Mouse (Mus musculus) 3134 (cell line): ENCODE measurements at regions not wholly inside any gene's neighbourhood (a gene's known extent, or its start where the extent isn't known, plus 50 kb on each side); places are given as distances from the start of the nearest gene placed in this dataset.
"Not testable (repeated sequence)": the region's sequence is repeated elsewhere in the genome, so short reads cannot be mapped to it uniquely, and the experiment has no call there.

Experiments
- DNase-seq: peaks from one replicate; pipeline ENCODE4 v3.0.0-alpha.2; 2011; ENCODE audit warnings: low spot score; ENCODE audit not compliant: insufficient read length; ENCODE audit errors: extremely low read depth

DNA sequence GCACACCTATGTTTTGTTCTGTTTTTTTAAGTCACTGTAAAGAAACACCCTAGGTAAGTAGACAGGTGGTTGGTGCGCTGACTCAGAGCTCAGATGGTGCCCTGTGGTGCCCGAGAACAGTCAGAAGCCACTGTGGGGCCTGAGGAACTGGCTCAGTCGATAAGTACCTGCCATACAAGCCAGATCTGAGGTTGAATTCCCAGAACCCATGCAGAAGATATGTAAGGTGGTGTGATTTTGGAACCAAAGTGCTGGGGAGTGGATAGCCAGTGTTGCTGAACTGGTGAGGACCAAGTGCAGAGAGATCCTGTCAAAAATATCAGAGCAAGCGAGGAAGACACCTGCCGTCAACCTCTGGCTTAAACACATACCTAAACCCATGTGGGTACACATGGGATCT is 65.4 kb downstream of the Chst1 start:
- DNase-seq: no peak

DNA sequence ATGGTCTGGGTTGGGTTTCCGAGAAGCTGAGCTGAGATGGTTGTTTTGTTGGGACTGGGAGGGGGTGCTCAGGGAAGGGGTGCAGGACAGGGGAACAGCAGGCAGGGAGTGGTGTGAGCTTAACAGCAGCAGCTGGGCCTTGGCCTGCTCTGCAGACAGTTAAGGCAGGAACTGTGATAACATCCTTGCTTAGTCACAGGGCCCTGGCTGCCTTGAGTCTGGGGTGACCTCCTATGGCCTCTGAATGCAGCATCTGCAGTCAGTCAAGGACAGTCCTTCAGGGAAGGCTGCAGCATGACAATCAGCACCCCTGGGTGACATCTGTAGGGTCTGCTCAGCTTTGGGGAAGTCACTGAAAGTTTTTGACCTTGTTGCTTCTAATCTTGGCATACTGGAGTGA is 67.7 kb downstream of the Chst1 start:
- no peak for DNase-seq

DNA sequence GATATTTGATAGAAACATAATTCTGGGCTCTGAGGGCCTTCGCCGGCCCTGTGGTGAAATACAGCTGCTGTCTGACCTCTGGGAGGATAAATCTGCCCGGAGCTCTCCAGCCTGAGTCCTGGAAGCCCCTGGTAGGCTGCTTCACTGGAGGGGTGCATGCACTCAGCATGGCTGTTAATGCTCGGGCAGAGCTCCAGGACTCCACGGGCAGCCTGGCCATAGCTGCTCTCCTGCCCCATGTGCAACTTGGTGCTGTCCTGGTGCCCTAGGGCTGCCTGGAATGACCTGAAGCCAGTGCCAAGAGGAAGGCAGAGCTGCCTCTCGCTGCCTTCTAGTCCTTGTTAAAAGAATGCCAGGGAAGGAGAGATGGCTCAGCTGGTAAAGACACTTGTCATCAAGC is 68.2 kb downstream of the Chst1 start:
- no peak for DNase-seq

DNA sequence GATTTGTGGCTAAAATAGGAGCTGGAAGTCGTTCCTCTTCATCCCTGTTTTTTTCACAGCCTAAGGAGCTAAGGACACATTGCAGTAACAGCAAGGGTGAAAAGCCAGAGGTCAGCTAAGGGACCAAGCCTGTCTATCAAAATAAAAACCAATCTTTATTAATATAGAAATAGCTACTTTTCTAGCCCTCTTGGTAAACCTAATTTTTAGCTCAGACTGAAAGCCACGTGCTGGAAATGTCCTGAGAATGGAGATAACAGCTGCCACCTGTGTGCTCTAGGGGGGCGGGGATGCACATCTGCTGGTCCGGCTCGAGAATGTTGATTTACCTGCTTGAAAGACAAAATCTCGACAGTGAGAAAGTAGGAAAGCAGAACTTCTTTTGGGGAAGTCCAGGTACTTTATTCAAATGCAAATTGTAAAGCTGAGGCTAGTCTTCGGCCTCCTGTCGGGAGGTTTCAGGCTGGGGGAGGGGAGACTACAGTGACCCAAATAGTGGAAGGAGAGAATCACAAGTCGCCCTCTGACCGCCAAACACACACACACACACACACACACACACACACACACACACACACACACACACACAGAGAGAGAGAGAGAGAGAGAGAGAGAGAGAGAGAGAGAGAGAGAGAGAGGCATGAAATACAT is 70.0 kb downstream of the Chst1 start:
- not testable (repeated sequence) for DNase-seq

DNA sequence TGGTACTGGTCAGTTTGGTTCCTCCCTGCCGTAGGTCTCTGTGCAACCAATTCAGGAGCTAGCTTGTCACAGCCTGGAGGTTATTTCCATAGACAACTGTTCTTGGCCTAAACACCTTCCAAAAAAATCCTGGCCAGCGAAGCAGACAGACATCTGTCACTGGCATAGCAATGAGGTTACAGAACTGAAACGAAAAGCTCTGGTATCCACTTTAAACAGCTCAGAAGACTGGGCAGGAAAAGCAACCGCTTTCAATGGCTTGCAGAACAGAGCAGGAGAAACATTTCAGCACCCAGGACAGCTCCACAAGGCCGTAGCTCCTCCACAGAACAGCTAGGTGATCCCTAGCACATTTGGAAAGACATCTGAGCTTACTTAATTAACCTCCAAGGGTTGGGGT is 72.1 kb downstream of the Chst1 start:
- no peak for DNase-seq

DNA sequence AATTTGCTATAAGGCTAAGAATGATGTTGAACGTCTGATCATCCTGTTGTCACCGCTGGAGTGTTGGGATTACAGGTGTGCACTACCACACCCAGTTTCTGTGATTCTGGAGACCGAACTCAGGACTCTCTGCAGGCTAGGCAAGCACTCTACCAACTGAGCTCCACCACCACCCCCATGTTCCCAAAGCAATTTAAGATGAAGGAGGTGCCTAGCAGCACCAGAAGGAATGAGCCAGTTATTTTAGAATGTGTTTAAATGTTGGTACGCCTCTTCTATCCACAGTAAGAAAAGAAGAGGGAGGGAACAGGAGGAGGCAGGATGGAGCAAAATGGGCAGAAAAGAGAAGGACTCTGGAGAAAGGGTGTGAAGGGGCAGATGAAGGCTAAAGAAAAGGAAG is 72.6 kb downstream of the Chst1 start:
- DNase-seq: no peak

DNA sequence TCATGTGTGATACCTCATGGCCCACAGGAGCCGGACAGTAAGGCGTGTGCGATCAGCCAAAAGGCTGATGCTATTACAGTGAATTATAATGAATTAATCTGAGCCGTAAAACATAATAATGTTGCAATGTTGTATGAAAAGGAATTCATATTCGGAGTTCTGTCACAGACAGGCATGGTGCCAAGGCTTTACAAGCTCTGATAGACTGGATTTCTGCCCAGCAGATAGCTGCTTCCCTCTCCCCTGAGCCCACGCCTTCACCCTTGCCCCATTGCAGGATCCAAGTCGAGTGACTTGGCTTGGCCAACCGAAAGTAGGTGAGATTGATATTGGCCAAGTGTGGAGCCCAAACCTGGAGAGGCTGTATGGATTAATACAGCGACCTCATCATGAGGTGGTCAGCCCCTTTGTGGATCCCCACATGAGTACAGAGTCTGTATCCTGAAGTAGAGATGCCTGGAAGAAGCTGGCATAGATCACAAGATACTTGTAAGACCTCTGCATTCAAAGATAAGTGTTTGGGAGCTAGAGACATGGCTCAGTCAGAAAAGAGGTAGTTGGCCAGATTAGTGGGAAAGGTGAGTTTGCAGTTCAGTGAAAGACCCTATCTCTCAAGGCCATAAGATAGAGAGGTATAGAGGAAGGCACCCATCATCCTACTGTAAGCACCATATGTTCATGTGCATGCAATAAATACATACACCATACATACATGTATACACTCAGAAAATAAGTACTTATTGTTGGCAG is 73.7 kb downstream of the Chst1 start:
- no peak for DNase-seq

DNA sequence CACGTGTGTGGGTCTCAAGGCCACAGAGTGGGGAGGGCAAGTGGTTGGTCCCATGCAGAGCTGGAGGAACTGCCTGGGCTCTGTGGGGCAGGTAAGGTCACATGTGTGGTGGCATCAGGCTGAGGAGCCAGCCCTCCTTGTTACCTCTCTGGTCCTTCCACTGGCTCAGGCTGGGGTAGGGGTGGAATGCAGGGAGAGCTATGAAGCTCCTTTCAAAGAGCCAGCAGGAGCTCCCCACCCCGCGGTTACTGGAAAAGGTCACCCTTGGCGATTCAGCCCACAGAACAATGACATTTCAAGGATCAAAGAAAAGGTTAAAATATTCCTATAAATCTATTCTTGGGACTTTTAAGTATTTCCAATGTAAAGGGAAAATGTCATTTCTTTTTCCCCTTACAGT is 74.4 kb downstream of the Chst1 start:
- no peak for DNase-seq

DNA sequence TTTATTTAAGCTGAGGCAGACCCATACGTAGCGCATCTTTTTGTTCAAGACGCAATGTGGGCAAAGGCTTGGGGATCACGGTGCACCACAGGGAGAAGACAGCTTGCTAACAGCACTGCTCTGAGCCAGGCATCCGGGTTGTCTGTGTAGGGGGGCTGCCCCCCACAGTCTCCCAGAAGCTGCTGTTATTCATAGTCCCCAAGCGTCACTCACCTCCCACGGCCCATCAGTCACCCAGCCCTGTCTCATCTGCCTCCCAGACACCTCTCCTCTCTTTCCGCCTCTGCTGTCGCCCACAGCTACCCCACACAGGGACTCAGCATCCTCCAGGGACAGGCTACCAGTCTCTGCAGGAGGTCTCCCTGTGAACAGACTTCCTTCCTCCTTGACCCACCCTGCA is 75.7 kb downstream of the Chst1 start:
- no peak for DNase-seq

DNA sequence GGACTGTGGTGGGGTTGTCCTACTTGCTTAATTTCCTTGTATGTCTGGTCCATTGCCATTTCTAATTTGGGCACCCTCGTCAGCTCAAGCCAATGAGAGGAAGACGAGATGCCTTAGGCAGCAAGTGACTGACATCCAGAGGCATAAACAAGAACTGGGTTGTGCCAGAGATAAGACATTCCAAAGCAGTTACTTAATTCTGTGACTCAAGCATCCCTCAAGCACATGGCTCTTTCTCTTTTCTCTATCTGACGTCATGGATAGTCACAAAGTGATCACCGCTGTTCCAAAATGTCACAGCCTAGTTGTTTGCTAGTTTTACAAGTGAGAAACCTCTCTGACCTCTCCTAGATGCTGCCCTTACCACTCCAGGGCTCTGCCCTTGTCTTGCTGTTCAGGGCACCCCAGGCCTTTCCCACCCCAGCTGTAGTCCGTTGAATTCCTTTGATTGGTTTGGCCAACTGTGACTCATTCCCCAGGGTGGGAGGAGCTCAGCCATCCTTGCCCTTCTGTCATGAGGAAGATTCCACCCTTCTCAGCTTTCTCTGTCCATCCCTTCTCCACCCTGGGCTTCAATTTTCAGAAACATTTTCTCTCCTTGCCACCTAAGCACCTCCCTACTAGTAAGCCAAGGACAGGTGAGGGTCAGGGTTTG is 78.9 kb downstream of the Chst1 start:
- DNase-seq: peak; percentile 66

DNA sequence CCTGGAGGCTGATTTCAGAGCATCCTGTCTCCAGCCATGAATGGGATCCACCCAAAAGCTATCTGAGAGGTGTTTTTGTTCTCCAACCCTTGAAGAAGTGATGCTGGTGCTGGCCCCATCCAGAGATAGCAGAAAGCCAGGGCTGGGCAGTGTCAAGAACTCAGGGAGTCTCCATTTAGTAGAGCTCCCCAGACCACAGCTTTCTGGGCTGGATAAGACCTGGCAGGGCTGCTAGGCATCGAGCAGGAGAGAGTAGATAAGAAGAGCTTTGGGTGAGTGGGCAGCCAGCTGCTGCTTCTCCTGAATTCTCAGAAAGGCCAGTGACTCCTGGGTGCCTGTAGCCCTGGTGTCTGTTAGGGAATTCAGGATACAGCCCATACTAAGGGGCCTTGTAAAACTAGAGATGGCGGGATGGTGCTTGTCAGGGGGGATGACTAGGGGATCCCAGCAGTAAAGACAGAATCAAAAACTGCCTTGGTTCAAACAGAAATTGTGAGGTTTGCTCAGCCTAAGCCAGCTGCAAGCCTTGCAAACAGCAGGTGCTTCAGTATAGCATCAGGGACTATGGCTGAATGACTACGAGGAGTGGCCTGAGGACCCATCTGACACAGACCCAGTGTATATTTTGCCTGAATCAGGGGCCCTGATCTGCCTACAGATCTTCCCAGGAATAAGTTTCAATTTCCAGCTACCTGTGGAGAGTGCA is 79.6 kb downstream of the Chst1 start:
- DNase-seq: no peak

DNA sequence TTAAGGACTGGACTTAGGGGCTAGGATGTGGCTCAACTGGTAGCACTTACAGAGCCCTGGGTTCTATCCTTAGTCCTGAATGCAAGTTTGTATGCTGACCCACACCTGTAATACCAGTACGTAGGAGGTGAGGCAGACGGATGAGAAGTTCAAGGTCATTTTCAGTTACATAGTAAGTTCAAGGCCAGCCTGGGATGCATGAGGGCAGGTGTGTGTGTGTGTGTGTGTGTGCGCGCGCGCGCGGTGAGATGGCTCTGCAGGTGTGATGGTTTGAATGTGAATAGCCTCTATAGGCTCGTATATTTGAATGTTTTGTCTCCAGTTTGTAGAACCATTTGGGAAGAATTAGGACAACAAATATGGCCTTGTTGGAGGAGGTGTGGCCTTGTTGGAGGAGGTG is 82.7 kb downstream of the Chst1 start:
- no peak for DNase-seq

DNA sequence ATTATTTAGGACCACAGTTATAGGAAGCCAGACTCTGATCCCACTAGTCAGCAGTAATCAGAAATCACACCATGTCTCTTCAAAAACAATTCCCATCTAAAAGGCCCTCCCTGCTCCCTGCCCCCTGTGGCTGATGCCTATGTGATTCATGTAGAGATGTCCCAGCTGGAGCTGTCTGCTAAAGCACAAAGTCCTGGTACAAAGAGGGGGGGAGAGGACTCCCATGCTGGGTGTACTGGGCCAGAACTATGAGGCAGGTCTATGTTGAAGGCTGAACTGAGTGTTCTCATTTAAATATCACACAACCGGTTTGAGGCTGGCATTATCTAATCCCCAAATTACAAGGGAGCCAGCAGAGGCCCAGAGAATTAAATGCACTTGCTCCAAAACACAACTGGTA is 88.2 kb downstream of the Chst1 start:
- no peak for DNase-seq

DNA sequence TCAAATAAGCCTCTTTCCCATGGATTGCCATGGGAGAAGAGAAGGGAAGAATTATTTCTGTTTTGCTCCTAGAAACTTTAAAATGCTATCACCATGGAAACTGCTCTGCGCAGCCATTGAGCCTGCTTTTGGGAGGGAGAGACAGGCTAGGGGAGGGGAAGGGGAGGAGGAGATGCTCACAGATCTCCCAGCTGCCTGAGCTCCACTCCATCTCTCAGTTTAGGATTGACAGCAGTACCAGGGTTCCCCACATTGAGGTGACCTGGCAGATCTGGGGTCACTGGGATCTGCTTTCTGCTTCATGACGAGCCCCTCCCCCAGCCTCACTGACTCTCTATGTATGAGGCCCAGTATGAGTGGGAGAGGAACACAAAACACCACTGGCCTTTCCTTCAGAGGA is 89.7 kb downstream of the Chst1 start:
- no peak for DNase-seq

DNA sequence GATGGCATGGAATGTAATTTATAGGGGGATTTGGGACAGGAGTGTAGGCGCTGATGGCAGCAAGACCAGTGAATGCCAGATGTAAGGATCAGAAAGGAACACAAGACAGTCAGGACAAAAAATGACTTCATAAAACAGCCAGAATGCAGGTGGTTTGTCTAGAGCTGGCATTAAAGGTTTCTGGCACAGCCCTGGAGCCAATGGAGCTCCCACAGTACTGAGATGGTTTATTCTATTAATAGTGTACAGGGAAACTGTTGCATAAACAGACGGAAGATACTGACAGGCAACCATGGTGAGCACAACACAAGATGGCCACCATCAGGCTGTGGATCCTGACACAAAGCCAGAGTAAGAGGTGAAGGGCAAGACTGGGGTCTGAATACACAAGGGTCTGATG is 90.8 kb downstream of the Chst1 start:
- DNase-seq: no peak

DNA sequence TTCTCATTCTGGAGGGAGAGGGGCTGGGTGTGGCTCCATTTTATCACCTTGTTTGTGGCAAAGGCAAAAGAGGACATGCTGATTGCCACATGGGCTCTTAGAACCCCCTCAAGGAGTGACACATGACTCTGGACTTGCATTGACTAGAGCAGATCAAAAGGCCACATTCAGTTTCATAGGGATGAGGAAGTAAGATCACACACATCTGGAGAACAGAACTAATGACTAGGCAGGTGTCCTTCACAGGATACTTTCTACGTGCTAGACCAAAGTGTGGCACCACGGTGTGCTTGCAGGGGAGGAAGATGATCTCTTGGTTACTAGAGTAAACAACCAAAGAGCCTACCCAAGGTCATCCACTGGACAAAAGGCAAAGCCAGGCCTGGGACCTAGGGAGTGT is 91.9 kb downstream of the Chst1 start:
- DNase-seq: no peak

DNA sequence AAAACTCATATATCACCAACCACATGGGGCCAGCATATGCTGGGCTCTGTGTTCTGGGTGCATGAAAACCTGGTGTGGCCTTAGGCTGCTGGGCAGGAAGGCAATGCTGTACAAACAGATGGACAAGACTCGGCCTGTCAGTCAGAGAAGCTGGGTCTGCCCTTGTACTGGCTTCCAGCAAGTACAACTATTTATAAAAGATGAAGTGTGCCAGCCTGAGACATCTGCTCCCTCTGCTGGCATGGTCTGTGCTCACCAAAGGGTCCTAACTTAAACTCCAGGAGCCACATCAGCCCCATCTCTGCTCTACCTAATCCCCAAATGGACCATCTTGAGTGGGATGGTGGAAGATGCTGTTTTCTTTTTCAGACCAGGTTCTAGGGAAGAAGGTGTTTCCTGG is 93.1 kb downstream of the Chst1 start:
- no peak for DNase-seq

DNA sequence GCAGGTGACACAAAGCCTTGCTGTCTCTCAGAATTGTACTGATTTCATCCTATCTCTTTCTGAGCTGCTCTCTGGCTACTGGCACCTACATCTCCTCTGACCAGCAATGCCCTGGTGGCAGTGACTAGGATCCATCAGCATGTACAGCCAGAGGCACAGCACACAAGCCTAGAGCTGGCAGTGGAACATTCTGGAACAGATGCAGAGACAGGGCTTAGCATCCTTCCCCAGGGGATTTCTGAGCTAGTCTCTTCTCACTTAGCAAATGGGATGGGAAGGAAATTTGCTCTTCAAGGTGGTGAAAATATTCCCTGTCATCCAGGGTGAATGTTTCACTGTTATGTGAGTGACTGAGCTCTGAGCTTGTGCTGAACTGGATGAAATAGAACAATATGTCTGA is 93.5 kb downstream of the Chst1 start:
- no peak for DNase-seq

DNA sequence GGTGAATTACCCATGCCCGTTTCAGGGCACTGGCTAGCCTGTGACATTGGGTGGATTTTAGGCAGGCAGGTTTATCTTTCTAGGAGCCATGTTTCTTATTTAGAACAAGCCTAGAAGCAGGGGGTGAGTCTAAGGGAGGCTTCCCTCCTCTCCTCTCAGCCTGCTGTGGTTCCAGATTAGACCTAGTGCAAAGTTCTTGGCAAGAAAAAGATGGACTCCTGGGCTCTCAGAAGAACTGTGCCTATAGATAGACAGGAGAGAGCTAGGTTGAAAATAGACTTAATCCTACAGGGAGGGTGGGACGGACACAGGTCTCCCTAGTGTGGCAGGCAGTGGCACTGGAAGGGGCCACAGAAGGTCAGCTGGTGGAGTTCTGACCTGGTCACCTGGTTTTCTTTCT is 95.3 kb downstream of the Chst1 start:
- DNase-seq: no peak

DNA sequence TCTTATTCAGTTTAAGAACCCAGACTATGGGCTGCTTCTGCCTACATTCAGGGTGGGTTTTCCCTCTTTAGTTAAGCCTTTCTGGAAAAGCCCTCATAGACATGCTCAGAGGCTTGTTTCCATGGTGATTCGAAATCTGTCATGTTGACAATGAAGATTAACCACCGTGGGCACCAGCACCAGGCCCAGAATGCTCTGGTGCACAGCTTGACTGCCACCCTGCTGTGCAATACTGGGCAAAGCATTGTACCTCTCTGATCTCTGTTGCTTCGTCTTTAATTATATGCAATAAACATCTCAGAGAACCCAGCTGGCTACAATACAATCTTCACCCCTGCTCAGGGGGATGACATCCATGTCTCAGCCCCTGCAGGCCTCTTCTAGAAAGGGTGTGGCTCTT is 96.4 kb downstream of the Chst1 start:
- no peak for DNase-seq

DNA sequence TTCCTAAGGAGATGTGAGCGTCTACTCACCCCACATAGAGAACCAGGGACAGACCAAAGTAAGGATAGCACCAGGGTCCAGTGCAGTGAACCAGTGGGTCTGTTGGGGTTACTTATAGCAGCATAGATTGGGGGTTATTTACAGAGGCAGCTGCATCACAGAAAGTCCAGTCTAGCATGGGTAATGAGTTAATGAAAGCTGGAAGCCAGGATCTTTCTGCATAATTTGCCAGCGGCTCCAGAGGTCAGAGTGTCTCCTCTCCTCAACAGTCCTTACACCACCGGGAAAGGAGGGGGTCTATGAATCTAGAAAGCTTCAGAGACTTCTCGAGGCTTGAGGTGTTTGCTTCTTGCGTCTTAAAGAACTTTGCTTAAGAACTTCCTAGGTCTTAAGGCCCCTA is 98.2 kb downstream of the Chst1 start:
- DNase-seq: no peak

DNA sequence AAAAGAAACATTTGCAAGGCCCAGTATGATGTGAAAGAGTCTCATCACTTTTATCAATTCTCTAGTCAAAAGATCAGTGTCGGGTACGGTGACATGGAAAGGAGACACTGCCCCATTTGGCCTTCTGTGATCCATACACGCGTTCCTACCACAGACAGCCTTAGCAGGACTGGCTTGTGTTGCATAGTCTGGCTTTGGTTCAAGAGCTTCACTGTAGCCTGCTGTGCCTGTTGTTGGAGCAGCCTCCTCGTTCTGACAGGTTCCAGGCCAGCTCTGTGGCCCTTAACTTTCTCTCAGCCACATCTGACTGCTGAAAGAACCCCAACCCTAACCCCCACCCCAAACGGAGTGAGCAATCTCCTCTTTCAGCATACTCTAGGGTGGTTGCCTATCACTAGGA is 99.9 kb downstream of the Chst1 start:
- no peak for DNase-seq
